Comparison of ENCODE assay signal across 34 mouse cellular contexts in the genomic region with DNA sequence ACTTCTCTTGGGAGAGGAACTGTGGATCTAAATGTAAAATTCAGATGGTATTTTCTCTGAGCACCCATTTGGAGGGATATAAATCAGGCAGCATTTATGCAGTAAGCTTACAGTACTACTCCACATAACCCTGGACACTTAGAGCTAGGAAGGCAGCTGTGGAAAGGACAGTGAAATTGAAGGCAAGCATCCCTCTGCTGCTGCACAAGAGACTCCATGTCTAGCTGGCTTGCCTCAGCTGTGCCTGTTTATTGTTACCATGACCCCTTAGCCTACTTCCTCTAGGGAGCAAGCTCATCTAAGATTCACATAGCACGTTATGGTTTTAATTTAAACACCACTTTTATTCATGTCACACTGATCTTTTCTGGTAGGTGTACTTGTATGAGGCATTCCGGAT. TPM values are rescaled to one million over a fixed set of nuclear protein-coding genes. Genes with fewer than 3 reads are reported as not detected.
DNase-seq lines count a peak whose midpoint lies in the region; ATAC-seq and TF ChIP-seq lines count a peak whose summit lies in the region.
"Had no signal": no experiment of that assay in that cellular context is flagged by ENCODE, and none has a peak within 500 bp of the region (broad histone marks: within the 10 kb centered on the region; RNA-seq: fewer than 3 reads in every experiment).

No protein-coding gene starts in this region.

- no peak overlapping the region for H3K4me3 ChIP-seq in forebrain, embryonic 12.5 days (replicated peaks)
- H3K4me3 ChIP-seq in forebrain, embryonic 16.5 days (replicated peaks; ENCODE audit: low read length), result no peak overlapping the region
- no peak overlapping the region for H3K4me3 ChIP-seq in lung, embryonic 14.5 days (ENCODE audit: low read depth, low read length)
- no peak overlapping the region for H3K4me3 ChIP-seq in neural tube, embryonic 11.5 days (ENCODE audit: low read depth, low read length)
- H3K4me3 ChIP-seq in lung, adult 2 months (replicated peaks; ENCODE audit: extremely low read depth, low read depth, low read length), result no peak overlapping the region
- H3K4me3 ChIP-seq: heart, embryonic 13.5 days; kidney, embryonic 15.5 days; layer of hippocampus, adult 2 months; left cerebral cortex, adult 2 months; limb, embryonic 12.5 days; liver, embryonic 15.5 days; megakaryocyte, embryonic 14.5 days had no signal

- WGBS in forebrain, embryonic 12.5 days, result 72% methylated on average over 2 of the region's 2 CpGs
- 65% methylated on average over 2 of the region's 2 CpGs for WGBS in forebrain, embryonic 16.5 days
- 33% methylated on average over 2 of the region's 2 CpGs for whole genome bisulfite sequencing in lung, embryonic 14.5 days
- 68% methylated on average over 2 of the region's 2 CpGs for WGBS in neural tube, embryonic 11.5 days
- 49% methylated on average over 2 of the region's 2 CpGs for WGBS in lung, adult 2 months

- no peaks in the 10 kb centered on the region for H3K36me3 ChIP-seq in forebrain, embryonic 12.5 days (replicated peaks)
- H3K36me3 ChIP-seq in forebrain, embryonic 16.5 days (ENCODE audit: control insufficient read depth, insufficient read depth), result no peaks in the 10 kb centered on the region
- H3K36me3 ChIP-seq in lung, embryonic 14.5 days (ENCODE audit: insufficient read depth), result no peaks in the 10 kb centered on the region
- no peaks in the 10 kb centered on the region for H3K36me3 ChIP-seq in neural tube, embryonic 11.5 days (ENCODE audit: control insufficient read depth, insufficient read depth, low read length)
- H3K36me3 ChIP-seq: G1E; heart, embryonic 13.5 days; kidney, embryonic 15.5 days; limb, embryonic 12.5 days; liver, embryonic 15.5 days had no signal

- H3K27me3 ChIP-seq in forebrain, embryonic 12.5 days, result no peaks in the 10 kb centered on the region
- H3K27me3 ChIP-seq in forebrain, embryonic 16.5 days (replicated peaks; ENCODE audit: control insufficient read depth, insufficient read depth, low read length), result no peaks in the 10 kb centered on the region
- H3K27me3 ChIP-seq in lung, embryonic 14.5 days (ENCODE audit: insufficient read depth, low read length), result no peaks in the 10 kb centered on the region
- H3K27me3 ChIP-seq in neural tube, embryonic 11.5 days (ENCODE audit: control insufficient read depth, insufficient read depth, low read length), result no peaks in the 10 kb centered on the region
- H3K27me3 ChIP-seq: heart, embryonic 13.5 days; kidney, embryonic 15.5 days; limb, embryonic 12.5 days; liver, embryonic 15.5 days; megakaryocyte, embryonic 14.5 days had no signal

- H3K4me2 ChIP-seq in forebrain, embryonic 12.5 days, result no peak overlapping the region
- no peak overlapping the region for H3K4me2 ChIP-seq in forebrain, embryonic 16.5 days (ENCODE audit: low read length)
- no peak overlapping the region for H3K4me2 ChIP-seq in lung, embryonic 14.5 days
- no peak overlapping the region for H3K4me2 ChIP-seq in neural tube, embryonic 11.5 days (ENCODE audit: low read depth)
- H3K4me2 ChIP-seq: heart, embryonic 13.5 days; kidney, embryonic 15.5 days; limb, embryonic 12.5 days; liver, embryonic 15.5 days had no signal

- no peak overlapping the region for H3K27ac ChIP-seq in forebrain, embryonic 12.5 days
- no peak overlapping the region for H3K27ac ChIP-seq in forebrain, embryonic 16.5 days (ENCODE audit: low read length)
- no peak overlapping the region for H3K27ac ChIP-seq in lung, embryonic 14.5 days (ENCODE audit: low read depth)
- peak overlapping the region; percentile 42; the same call in 1 of the 2 replicates for H3K27ac ChIP-seq in neural tube, embryonic 11.5 days (ENCODE audit: low read depth, low read length)
- H3K27ac ChIP-seq: heart, embryonic 13.5 days; kidney, embryonic 15.5 days; layer of hippocampus, adult 2 months; left cerebral cortex, adult 2 months; limb, embryonic 12.5 days; liver, embryonic 15.5 days had no signal

- peak; percentile 57; the same call in 1 of the 2 replicates for ATAC-seq in forebrain, embryonic 12.5 days (ENCODE audit: low FRiP score)
- ATAC-seq in forebrain, embryonic 16.5 days, result no peak
- ATAC-seq in lung, embryonic 14.5 days (ENCODE audit: insufficient read depth), result peak; percentile 58
- peak; percentile 71 for ATAC-seq in neural tube, embryonic 11.5 days (ENCODE audit: insufficient read depth, low FRiP score, low TSS enrichment)
- ATAC-seq: forebrain, embryonic 14.5 days had no signal

- DNase-seq in lung, embryonic 14.5 days, result peak; percentile 10
- DNase-seq in lung, postnatal 10 days, result no peak
- DNase-seq in neural tube, embryonic 11.5 days (ENCODE audit: low spot score), result no peak
- no peak for DNase-seq in neural tube, embryonic 10.5 days (ENCODE audit: extremely low spot score, low spot score)
- no peak for DNase-seq in lung, adult 2 months
- DNase-seq: adrenal gland, postnatal 10 days; cerebellum, adult 11-12 months; cerebellum, adult 9-11 months; gastrocnemius, postnatal 10 days; heart, postnatal 10 days; kidney, adult 18-20 months; kidney, postnatal 25 days; lung, postnatal 4 days; retina, postnatal 1 day; right cerebral cortex, postnatal 14 days; thymus, postnatal 4 days had no signal

- no peaks in the 10 kb centered on the region for H3K9me3 ChIP-seq in forebrain, embryonic 12.5 days
- no peaks in the 10 kb centered on the region for H3K9me3 ChIP-seq in forebrain, embryonic 16.5 days (ENCODE audit: control insufficient read depth, low read length)
- no peaks in the 10 kb centered on the region for H3K9me3 ChIP-seq in lung, embryonic 14.5 days (ENCODE audit: low read depth, low read length)
- no peaks in the 10 kb centered on the region for H3K9me3 ChIP-seq in neural tube, embryonic 11.5 days (ENCODE audit: control insufficient read depth, low read length)
- H3K9me3 ChIP-seq: G1E; heart, embryonic 13.5 days; kidney, embryonic 15.5 days; limb, embryonic 12.5 days; liver, embryonic 15.5 days; megakaryocyte, embryonic 14.5 days had no signal

- no peaks in the 10 kb centered on the region for H3K4me1 ChIP-seq in forebrain, embryonic 12.5 days
- H3K4me1 ChIP-seq in forebrain, embryonic 16.5 days (replicated peaks; ENCODE audit: control insufficient read depth, insufficient read depth, low read length), result no peaks in the 10 kb centered on the region
- H3K4me1 ChIP-seq in lung, embryonic 14.5 days (ENCODE audit: insufficient read depth), result no peaks in the 10 kb centered on the region
- H3K4me1 ChIP-seq in neural tube, embryonic 11.5 days (ENCODE audit: control insufficient read depth, insufficient read depth, low read length), result no peaks in the 10 kb centered on the region
- no peaks in the 10 kb centered on the region for H3K4me1 ChIP-seq in lung, adult 2 months (ENCODE audit: control insufficient read depth, insufficient read depth, low read length)
- H3K4me1 ChIP-seq: kidney, embryonic 15.5 days; limb, embryonic 12.5 days; liver, embryonic 15.5 days; megakaryocyte, embryonic 14.5 days had no signal

- no peak for TF ChIP-seq CTCF in lung, embryonic 14.5 days (IDR thresholded peaks at IDR 0.05; ENCODE audit: low read depth)
- TF ChIP-seq CTCF in lung, adult 2 months (IDR thresholded peaks at IDR 0.05; ENCODE audit: insufficient read depth, low read length), result no peak

- TF ChIP-seq POLR2A in lung, adult 2 months (IDR thresholded peaks at IDR 0.05; ENCODE audit: borderline replicate concordance, extremely low read depth, low read depth, low read length), result no peak

- no peak overlapping the region for H3K9ac ChIP-seq in forebrain, embryonic 12.5 days
- H3K9ac ChIP-seq in forebrain, embryonic 16.5 days (replicated peaks; ENCODE audit: low read depth, low read length), result no peak overlapping the region
- H3K9ac ChIP-seq in lung, embryonic 14.5 days, result no peak overlapping the region
- no peak overlapping the region for H3K9ac ChIP-seq in neural tube, embryonic 11.5 days (ENCODE audit: low read length)
- H3K9ac ChIP-seq: heart, embryonic 13.5 days; kidney, embryonic 15.5 days; limb, embryonic 12.5 days; liver, embryonic 15.5 days had no signal

RNA-seq across cellular contexts. Expression of a gene that starts 56.4 kb away (rescaled TPM):
- polyA plus RNA-seq in forebrain, embryonic 12.5 days (2016; fragmentation: Nextera tagmentation; extraction: Ambion mirVana), result not detected in 2 replicates
- not detected in 2 replicates for polyA plus RNA-seq in forebrain, embryonic 16.5 days (2015; fragmentation: Nextera tagmentation; extraction: Ambion mirVana)
- not detected in 2 replicates for polyA plus RNA-seq in lung, embryonic 14.5 days (2014; fragmentation: Nextera tagmentation; extraction: Ambion mirVana)
- polyA plus RNA-seq in neural tube, embryonic 11.5 days (2014; fragmentation: Nextera tagmentation; extraction: Ambion mirVana), result not detected in 2 replicates
- 0.10 TPM in 1 of 2 replicates, not detected in the other for polyA plus RNA-seq in lung, adult 2 months (2012; rRNA removed)
- polyA plus RNA-seq: forebrain, embryonic 14.5 days; G1E; gonadal fat pad, adult 2 months; heart, embryonic 13.5 days; kidney, embryonic 15.5 days; limb, embryonic 12.5 days; liver, adult 2 months; lung, embryonic 16.5 days; neural tube, embryonic 14.5 days; small intestine, adult 2 months; testis, adult 2 months; thymus, postnatal 0 days had no signal
